Mouse (Mus musculus) lung, adult 2 months (tissue): ENCODE data around the gene Sec23b.

Experiments used
- CTCF ChIP-seq: fragments of 200-500 bp; IDR thresholded peaks from 2 replicates; pipeline ENCODE4 v1.5.1; 2011; ENCODE audit warnings: mild to moderate bottlenecking, low read length, control low read depth; ENCODE audit not compliant: insufficient read depth
- POLR2A ChIP-seq: fragments of 200-500 bp; IDR thresholded peaks from 2 replicates; pipeline ENCODE4 v1.6.1; 2011; ENCODE audit warnings: low read depth, mild to moderate bottlenecking, control low read depth, low read length, borderline replicate concordance; ENCODE audit errors: extremely low read depth

GRCm38 (mm10) chr2:144555820-144556552 lies at the start of gene Sec23b:
- TF ChIP-seq CTCF (no peak), POLR2A (peak; percentile 84)
